Mouse (Mus musculus): Measurements from ENCODE around the gene Ehd3. TPM values are rescaled to one million over a fixed set of nuclear protein-coding genes. Genes with fewer than 3 reads are reported as not detected.

The Ehd3 gene
- polyA plus RNA-seq, 2 experiments: 3.5 to 4.6 TPM

GRCm38 (mm10) chr17:73810801-73811200 is 6.9 kb downstream of the Ehd3 start:
- Histone ChIP-seq H3K4me1 (ENCODE audit: control insufficient read depth, insufficient read depth, low read length) (peaks cover 8% of the 10 kb centered on the region), H3K27ac (replicated peaks; ENCODE audit: low read depth, low read length) (no peak overlapping the region), H3K4me3 (replicated peaks; ENCODE audit: low read length) (no peak overlapping the region), H3K36me3 (ENCODE audit: control insufficient read depth, insufficient read depth, low read length) (no peaks in the 10 kb centered on the region), H3K4me2 (replicated peaks; ENCODE audit: low read depth, low read length, severe bottlenecking) (no peak overlapping the region), H3K27me3 (ENCODE audit: control insufficient read depth, insufficient read depth, low read length) (no peaks in the 10 kb centered on the region), H3K9me3 (ENCODE audit: control insufficient read depth, low read length) (no peaks in the 10 kb centered on the region), H3K9ac (ENCODE audit: low read depth, low read length, severe bottlenecking) (no peak overlapping the region)
- ATAC-seq (ENCODE audit: low FRiP score, low read depth): no peak
- no peak for TF ChIP-seq POLR2A (IDR thresholded peaks at IDR 0.05; ENCODE audit: borderline replicate concordance, extremely low read depth, insufficient read depth, insufficient read length)
- WGBS: 81% methylated on average over 1 of the region's 1 CpGs
- no peak for DNase-seq (ENCODE audit: low spot score)

- H3K27ac ChIP-seq (replicated peaks; ENCODE audit: low read depth, low read length): no peak overlapping the region
These were observed 7.6 kb downstream of the Ehd3 start for GRCm38 (mm10) chr17:73811566-73811965.

GRCm38 (mm10) chr17:73813031-73813660 is 9.2 kb downstream of the Ehd3 start:
- DNase-seq (ENCODE audit: low spot score): no peak
- Histone ChIP-seq H3K4me3 (replicated peaks; ENCODE audit: low read length) (no peak overlapping the region), H3K9me3 (ENCODE audit: control insufficient read depth, low read length) (no peaks in the 10 kb centered on the region), H3K36me3 (ENCODE audit: control insufficient read depth, insufficient read depth, low read length) (no peaks in the 10 kb centered on the region), H3K27ac (replicated peaks; ENCODE audit: low read depth, low read length) (no peak overlapping the region), H3K27me3 (ENCODE audit: control insufficient read depth, insufficient read depth, low read length) (no peaks in the 10 kb centered on the region), H3K4me2 (replicated peaks; ENCODE audit: low read depth, low read length, severe bottlenecking) (no peak overlapping the region), H3K9ac (ENCODE audit: low read depth, low read length, severe bottlenecking) (no peak overlapping the region), H3K4me1 (ENCODE audit: control insufficient read depth, insufficient read depth, low read length) (peaks cover 8% of the 10 kb centered on the region)
- no peak for TF ChIP-seq POLR2A (IDR thresholded peaks at IDR 0.05; ENCODE audit: borderline replicate concordance, extremely low read depth, insufficient read depth, insufficient read length)
- no peak for ATAC-seq (ENCODE audit: low FRiP score, low read depth)
- 73% methylated on average over 8 of the region's 8 CpGs for WGBS

More at GRCm38 (mm10) chr17:73811566-73811965, 7.6 kb downstream of the Ehd3 start:
- no peak for ATAC-seq (ENCODE audit: low FRiP score, low read depth)
- Histone ChIP-seq H3K36me3 (ENCODE audit: control insufficient read depth, insufficient read depth, low read length) (no peaks in the 10 kb centered on the region), H3K27me3 (ENCODE audit: control insufficient read depth, insufficient read depth, low read length) (no peaks in the 10 kb centered on the region), H3K9me3 (ENCODE audit: control insufficient read depth, low read length) (no peaks in the 10 kb centered on the region), H3K4me2 (replicated peaks; ENCODE audit: low read depth, low read length, severe bottlenecking) (no peak overlapping the region), H3K4me3 (replicated peaks; ENCODE audit: low read length) (no peak overlapping the region), H3K4me1 (ENCODE audit: control insufficient read depth, insufficient read depth, low read length) (peaks cover 8% of the 10 kb centered on the region), H3K9ac (ENCODE audit: low read depth, low read length, severe bottlenecking) (no peak overlapping the region)
- no peak for DNase-seq (ENCODE audit: low spot score)
- no peak for TF ChIP-seq POLR2A (IDR thresholded peaks at IDR 0.05; ENCODE audit: borderline replicate concordance, extremely low read depth, insufficient read depth, insufficient read length)
- WGBS: 62% methylated on average over 5 of the region's 5 CpGs

- TF ChIP-seq POLR2A (IDR thresholded peaks at IDR 0.05; ENCODE audit: borderline replicate concordance, extremely low read depth, insufficient read depth, insufficient read length): no peak
- 78% methylated on average over 6 of the region's 6 CpGs for WGBS
- ATAC-seq (ENCODE audit: low FRiP score, low read depth) (no peak), DNase-seq (ENCODE audit: low spot score) (no peak)
- no peak overlapping the region for H3K27ac ChIP-seq (replicated peaks; ENCODE audit: low read depth, low read length)
- H3K27me3 ChIP-seq (ENCODE audit: control insufficient read depth, insufficient read depth, low read length): no peaks in the 10 kb centered on the region
- no peaks in the 10 kb centered on the region for H3K9me3 ChIP-seq (ENCODE audit: control insufficient read depth, low read length)
- no peak overlapping the region for H3K9ac ChIP-seq (ENCODE audit: low read depth, low read length, severe bottlenecking)
- H3K36me3 ChIP-seq (ENCODE audit: control insufficient read depth, insufficient read depth, low read length): no peaks in the 10 kb centered on the region
- H3K4me1 ChIP-seq (ENCODE audit: control insufficient read depth, insufficient read depth, low read length): peaks cover 2% of the 10 kb centered on the region; the same call in 1 of the 2 replicates
- no peak overlapping the region for H3K4me2 ChIP-seq (replicated peaks; ENCODE audit: low read depth, low read length, severe bottlenecking)
- no peak overlapping the region for H3K4me3 ChIP-seq (replicated peaks; ENCODE audit: low read length)
These were observed 10.7 kb downstream of the Ehd3 start for GRCm38 (mm10) chr17:73814500-73815190.

GRCm38 (mm10) chr17:73817697-73818380 is 13.9 kb downstream of the Ehd3 start:
- Histone ChIP-seq H3K9me3 (ENCODE audit: control insufficient read depth, low read length) (no peaks in the 10 kb centered on the region), H3K27ac (replicated peaks; ENCODE audit: low read depth, low read length) (no peak overlapping the region), H3K4me1 (ENCODE audit: control insufficient read depth, insufficient read depth, low read length) (no peaks in the 10 kb centered on the region), H3K36me3 (ENCODE audit: control insufficient read depth, insufficient read depth, low read length) (no peaks in the 10 kb centered on the region), H3K4me3 (replicated peaks; ENCODE audit: low read length) (no peak overlapping the region), H3K27me3 (ENCODE audit: control insufficient read depth, insufficient read depth, low read length) (no peaks in the 10 kb centered on the region), H3K9ac (ENCODE audit: low read depth, low read length, severe bottlenecking) (no peak overlapping the region), H3K4me2 (replicated peaks; ENCODE audit: low read depth, low read length, severe bottlenecking) (no peak overlapping the region)
- TF ChIP-seq POLR2A (IDR thresholded peaks at IDR 0.05; ENCODE audit: borderline replicate concordance, extremely low read depth, insufficient read depth, insufficient read length): no peak
- 87% methylated on average over 9 of the region's 9 CpGs for WGBS
- no peak for ATAC-seq (ENCODE audit: low FRiP score, low read depth)
- DNase-seq (ENCODE audit: low spot score): no peak

Measured in limb, embryonic 14.5 days (tissue).